Mouse (Mus musculus): ENCODE measurements around the gene Col6a1.

The Col6a1 gene

GRCm38 (mm10) chr10:76722751-76723450, 3.1 kb downstream of the Col6a1 start:
- no peak for DNase-seq

- no peak for DNase-seq
Observed at GRCm38 (mm10) chr10:76721746-76722145, 4.2 kb downstream of the Col6a1 start.

- no peak for DNase-seq
Observed at GRCm38 (mm10) chr10:76721216-76721615, 4.8 kb downstream of the Col6a1 start.

GRCm38 (mm10) chr10:76717631-76718030, 8.3 kb downstream of the Col6a1 start:
- DNase-seq = no peak

GRCm38 (mm10) chr10:76717026-76717425, 8.9 kb downstream of the Col6a1 start:
- DNase-seq = no peak

GRCm38 (mm10) chr10:76714303-76714702, 11.7 kb downstream of the Col6a1 start:
- peak; percentile 50 for DNase-seq

GRCm38 (mm10) chr10:76712500-76712899, 13.5 kb downstream of the Col6a1 start:
- DNase-seq = no peak

- no peak for DNase-seq
Observed at GRCm38 (mm10) chr10:76711331-76711730, 14.6 kb downstream of the Col6a1 start.

GRCm38 (mm10) chr10:76708465-76708864, 17.5 kb downstream of the Col6a1 start:
- no peak for DNase-seq

- DNase-seq = no peak
Observed at GRCm38 (mm10) chr10:76707584-76707983, 18.4 kb downstream of the Col6a1 start.

GRCm38 (mm10) chr10:76707001-76707400, 19.0 kb downstream of the Col6a1 start:
- DNase-seq = no peak

- no peak for DNase-seq
Observed at GRCm38 (mm10) chr10:76704358-76704757, 21.6 kb downstream of the Col6a1 start.

GRCm38 (mm10) chr10:76701446-76701845, 24.5 kb downstream of the Col6a1 start:
- DNase-seq = no peak

GRCm38 (mm10) chr10:76699816-76700215, 26.2 kb downstream of the Col6a1 start:
- DNase-seq = no peak

GRCm38 (mm10) chr10:76695283-76695885, 30.6 kb downstream of the Col6a1 start:
- DNase-seq = no peak

- no peak for DNase-seq
Observed at GRCm38 (mm10) chr10:76694765-76695164, 31.2 kb downstream of the Col6a1 start.

GRCm38 (mm10) chr10:76693446-76693845, 32.5 kb downstream of the Col6a1 start:
- no peak for DNase-seq

GRCm38 (mm10) chr10:76685451-76686017, 40.4 kb downstream of the Col6a1 start:
- no peak for DNase-seq

GRCm38 (mm10) chr10:76683977-76684376, 42.0 kb downstream of the Col6a1 start:
- DNase-seq = no peak

- no peak for DNase-seq
Observed at GRCm38 (mm10) chr10:76683461-76683860, 42.5 kb downstream of the Col6a1 start.

- no peak for DNase-seq
Observed at GRCm38 (mm10) chr10:76681882-76682281, 44.1 kb downstream of the Col6a1 start.

GRCm38 (mm10) chr10:76680758-76681650, 45.0 kb downstream of the Col6a1 start:
- DNase-seq = no peak

GRCm38 (mm10) chr10:76678122-76678521, 47.8 kb downstream of the Col6a1 start:
- peak; percentile 58 for DNase-seq
